In genomic region chr13:42852086-42852485, GRCm38 (mm10) we compare ENCODE assay signal across 16 mouse cellular contexts.
"Had no signal": no experiment of that assay in that cellular context is flagged by ENCODE, and none has a peak within 500 bp of the region (broad histone marks: within the 10 kb centered on the region; RNA-seq: fewer than 3 reads in every experiment).

No protein-coding gene starts in this region.

- H3K4me3 ChIP-seq: liver, embryonic 12.5 days; midbrain, embryonic 10.5 days; midbrain, embryonic 13.5 days; midbrain, embryonic 15.5 days; myocyte; neural tube, embryonic 13.5 days; neural tube, embryonic 15.5 days had no signal

- ATAC-seq: liver, embryonic 12.5 days; midbrain, embryonic 13.5 days; midbrain, embryonic 15.5 days had no signal

- H3K4me1 ChIP-seq: liver, embryonic 12.5 days had no signal

- H3K9me3 ChIP-seq: liver, embryonic 12.5 days; midbrain, embryonic 10.5 days; midbrain, embryonic 13.5 days; midbrain, embryonic 15.5 days; neural tube, embryonic 13.5 days; neural tube, embryonic 15.5 days had no signal

- H3K4me2 ChIP-seq: liver, embryonic 12.5 days; lung, embryonic 14.5 days; midbrain, embryonic 13.5 days; midbrain, embryonic 15.5 days; neural tube, embryonic 13.5 days; neural tube, embryonic 15.5 days had no signal

- H3K9ac ChIP-seq: liver, embryonic 12.5 days; liver, embryonic 14.5 days; lung, embryonic 14.5 days; midbrain, embryonic 13.5 days; midbrain, embryonic 15.5 days; neural tube, embryonic 13.5 days; neural tube, embryonic 15.5 days had no signal

- DNase-seq: lung, adult 18-20 months; lung, embryonic 14.5 days; lung, postnatal 10 days; lung, postnatal 4 days; right cerebral cortex, postnatal 14 days; thymus, adult 2 months; thymus, postnatal 25 days; thymus, postnatal 4 days had no signal

- H3K27me3 ChIP-seq: liver, embryonic 12.5 days; midbrain, embryonic 13.5 days; midbrain, embryonic 15.5 days; neural tube, embryonic 13.5 days; neural tube, embryonic 15.5 days had no signal

- H3K36me3 ChIP-seq: liver, embryonic 12.5 days; midbrain, embryonic 10.5 days; midbrain, embryonic 13.5 days; midbrain, embryonic 15.5 days; neural tube, embryonic 13.5 days; neural tube, embryonic 15.5 days had no signal

- H3K27ac ChIP-seq: liver, embryonic 12.5 days; liver, embryonic 14.5 days; midbrain, embryonic 10.5 days; midbrain, embryonic 13.5 days; midbrain, embryonic 15.5 days; neural tube, embryonic 15.5 days had no signal
